Mouse (Mus musculus): ENCODE data around the gene Zmiz1.

GRCm38 (mm10) chr14:25522415-25522814 lies 63.4 kb downstream of the Zmiz1 start:
- TF ChIP-seq POLR2A (IDR thresholded peaks at IDR 0.05; ENCODE audit: borderline replicate concordance, extremely low read depth, low read depth, low read length) (no peak), CTCF (IDR thresholded peaks at IDR 0.05; ENCODE audit: insufficient read depth, low read length) (no peak)
